Mouse (Mus musculus) ovary, postnatal 10 days (tissue): ENCODE measurements around the gene Rps26.

Experiments
- DNase-seq: peaks from one replicate; pipeline ENCODE4 v3.0.0; 2022; ENCODE audit warnings: low spot score

Gene Rps26

DNA sequence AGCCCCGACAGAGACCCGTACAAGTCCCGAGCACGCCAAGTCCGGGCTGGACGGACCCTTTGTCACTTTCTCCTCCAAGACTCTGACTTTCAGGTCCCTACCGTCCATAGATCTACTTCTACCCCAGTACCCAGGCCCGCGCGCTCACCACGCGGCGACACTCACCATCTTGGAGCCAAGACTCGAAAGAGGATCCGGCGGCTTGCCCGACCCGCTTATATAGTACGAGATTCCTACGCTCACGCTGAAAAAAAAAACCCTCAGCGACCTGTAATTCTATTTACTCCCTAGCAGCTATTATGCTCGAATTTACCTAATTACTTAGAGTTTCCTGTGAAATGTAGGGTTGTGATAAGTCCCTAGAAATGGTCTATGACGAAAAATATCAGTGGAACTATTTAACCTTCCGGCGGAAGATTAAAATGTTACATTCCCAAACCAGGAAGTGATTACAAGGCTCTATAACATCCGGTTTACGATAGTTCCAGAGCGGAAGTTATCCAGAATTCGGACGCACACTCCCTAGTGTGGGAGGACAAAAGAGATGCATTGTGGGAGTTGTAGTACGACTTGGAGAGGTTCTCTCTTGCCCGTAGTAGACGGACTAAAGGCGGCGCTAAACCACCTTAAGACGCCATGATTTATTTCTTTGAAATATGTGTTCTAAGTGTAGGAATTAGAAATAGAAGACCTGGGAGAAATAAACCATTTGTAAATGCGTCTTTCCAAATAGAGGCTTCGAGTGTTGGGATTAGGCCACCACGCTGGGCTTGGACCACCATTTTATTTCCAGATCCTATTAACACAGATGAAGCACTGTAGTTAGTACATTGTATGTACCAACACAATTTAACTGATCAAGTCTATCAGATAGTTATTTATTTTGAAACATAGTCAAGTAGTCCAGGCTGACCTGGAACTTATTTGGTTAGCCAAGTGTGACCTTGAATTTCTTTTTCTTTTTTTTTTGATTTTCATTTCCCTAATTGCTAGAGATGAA is at the start of gene Rps26:
TSS of gene Rps26 (minus strand) at position 437 of the 1,000 bp plus-strand sequence.
- DNase-seq, result peak; percentile 82

DNA sequence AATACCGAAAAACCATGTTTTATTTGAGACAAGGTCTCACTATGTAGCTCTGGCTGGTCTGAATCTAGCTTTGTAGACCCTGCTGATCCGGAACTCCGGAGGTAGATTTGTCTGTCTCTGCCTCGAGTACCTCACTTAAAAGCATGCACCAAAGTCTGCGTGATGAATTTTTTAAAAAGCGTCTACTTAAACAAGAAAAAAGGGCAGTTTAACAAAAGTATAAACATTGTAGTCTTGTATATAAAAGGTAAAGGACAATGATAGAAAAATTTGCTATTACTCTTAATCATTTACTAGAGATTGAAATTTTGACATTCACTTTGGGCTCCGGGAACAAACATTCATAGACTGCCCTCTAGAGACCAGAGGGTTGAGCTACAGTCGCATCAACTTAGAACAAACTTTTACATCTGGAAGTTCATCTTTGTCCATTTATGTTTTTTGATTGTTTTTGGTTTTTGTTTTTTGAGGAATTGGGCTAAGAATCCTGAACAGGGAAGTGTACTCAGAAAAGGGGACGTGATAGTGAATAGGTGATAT is 48.0 kb upstream of the Rps26 start:
- DNase-seq, result no peak

GRCm38 (mm10) chr10:128673763-128674468 is 47.4 kb upstream of the Rps26 start, which contains the start of gene Suox:
Gene Suox, minus strand, starts transcription at chr10:128674073.
- DNase-seq, result peak; percentile 51

DNA sequence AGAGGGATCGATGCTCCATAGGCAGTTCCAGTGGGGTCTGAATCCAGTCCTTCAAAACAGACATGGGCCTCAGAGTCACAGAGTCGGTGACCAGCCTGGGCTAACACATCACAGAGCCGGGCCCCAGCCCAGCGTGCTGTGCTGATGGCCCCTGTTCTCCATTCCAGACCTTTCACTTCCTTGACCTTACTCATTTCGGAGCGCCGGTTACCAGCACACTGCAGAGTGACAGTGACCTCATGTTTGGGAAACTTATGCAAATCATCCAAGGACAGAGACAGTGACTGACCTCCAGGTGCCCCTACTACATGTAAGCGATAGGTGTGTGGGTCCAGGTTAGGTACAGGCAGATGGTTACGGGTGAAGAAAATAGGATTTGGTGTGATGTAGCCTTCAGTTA is 44.6 kb upstream of the Rps26 start:
- DNase-seq, result no peak

DNA sequence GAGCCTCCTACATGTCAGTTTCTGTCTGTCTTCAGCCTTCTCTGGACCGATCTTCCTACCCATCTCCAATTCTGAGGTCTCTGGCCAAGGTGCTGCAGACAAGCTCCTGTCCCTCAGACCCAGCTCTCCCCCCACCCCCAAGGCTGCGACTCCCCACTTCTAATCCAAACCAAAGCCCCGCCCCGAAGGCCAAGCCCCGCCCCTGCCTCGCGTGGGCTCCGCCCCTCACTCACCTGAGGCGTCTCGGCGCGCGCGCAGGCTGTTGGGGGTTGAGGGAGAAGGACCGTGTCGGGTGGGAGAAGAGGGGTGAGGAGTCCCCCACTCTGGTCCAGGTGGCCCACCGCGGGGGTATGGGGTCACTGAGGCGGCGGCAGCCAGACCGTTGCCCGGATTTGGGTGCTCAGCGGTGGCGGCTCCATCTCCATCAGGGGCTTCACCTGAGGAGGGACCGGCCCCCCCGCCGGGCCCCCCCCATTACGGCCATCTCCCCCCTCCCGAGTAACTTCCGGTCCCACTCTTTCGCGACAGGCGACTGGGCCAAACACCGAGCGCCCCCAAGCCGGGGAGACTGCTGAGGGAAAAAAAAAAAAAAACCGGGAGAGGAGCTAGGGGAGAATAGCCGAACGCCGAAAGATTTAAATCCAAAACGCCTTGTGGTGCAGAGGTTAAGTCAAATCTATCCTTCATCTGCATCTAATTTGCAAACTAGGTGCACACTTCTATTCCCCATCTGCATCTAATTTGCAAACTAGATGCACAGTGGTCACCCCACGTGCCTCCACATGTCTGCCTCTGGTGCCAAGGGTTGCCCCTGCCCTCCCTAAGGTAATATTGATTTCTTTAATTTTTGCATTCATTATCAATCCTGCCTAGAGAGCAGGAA is 42.5 kb upstream of the Rps26 start:
- peak; percentile 15 for DNase-seq

GRCm38 (mm10) chr10:128665806-128666205 is 39.3 kb upstream of the Rps26 start:
- DNase-seq, result no peak

- DNase-seq, result no peak
Measured at GRCm38 (mm10) chr10:128665307-128665706, 38.8 kb upstream of the Rps26 start.

- no peak for DNase-seq
Measured at GRCm38 (mm10) chr10:128664808-128665207, 38.3 kb upstream of the Rps26 start.

GRCm38 (mm10) chr10:128663441-128664220 is 37.1 kb upstream of the Rps26 start:
- no peak for DNase-seq

DNA sequence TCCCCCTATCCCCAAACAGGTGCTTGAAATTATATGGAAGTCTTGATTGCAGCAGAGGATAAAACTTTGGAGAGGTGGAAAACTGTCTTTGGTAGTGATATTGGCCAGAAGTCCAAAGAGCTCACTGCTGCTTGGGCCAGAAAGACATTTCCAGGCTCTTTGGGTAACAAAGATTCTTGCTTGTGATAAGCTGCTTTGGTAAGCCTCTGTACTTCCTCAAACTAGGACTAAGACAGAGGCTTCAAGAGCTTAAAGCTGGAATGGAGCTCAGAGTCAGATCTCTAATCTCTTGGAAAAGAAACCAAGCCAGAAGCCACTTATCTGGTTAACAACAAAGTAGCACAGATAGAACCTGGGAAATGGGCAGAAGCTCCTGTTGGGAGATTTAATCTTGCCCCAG is 35.9 kb upstream of the Rps26 start:
- DNase-seq, result no peak

- no peak for DNase-seq
Measured at GRCm38 (mm10) chr10:128659490-128659889, 32.9 kb upstream of the Rps26 start.

DNA sequence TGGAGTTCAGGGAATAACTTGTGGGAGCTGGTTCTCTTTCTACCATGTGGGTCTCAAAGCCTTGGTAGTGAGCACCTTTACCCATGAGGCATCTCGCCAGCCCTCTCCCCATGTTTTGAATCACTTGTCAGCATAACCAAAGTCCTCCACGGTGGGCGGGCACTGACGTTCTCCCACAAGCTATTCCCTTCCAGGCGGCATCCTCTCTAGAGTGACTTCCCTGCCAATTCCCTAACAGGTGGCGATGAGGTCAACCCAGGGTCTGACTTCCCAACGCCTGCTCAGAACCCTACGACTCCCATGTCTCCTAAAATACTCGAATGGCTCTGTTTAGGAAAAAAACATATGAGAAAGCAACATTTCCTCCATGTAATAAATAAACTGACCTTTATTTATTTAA is 31.3 kb upstream of the Rps26 start:
- DNase-seq, result no peak

GRCm38 (mm10) chr10:128656731-128657130 is 30.2 kb upstream of the Rps26 start:
- DNase-seq, result no peak

GRCm38 (mm10) chr10:128655254-128655653 is 28.7 kb upstream of the Rps26 start:
- no peak for DNase-seq

DNA sequence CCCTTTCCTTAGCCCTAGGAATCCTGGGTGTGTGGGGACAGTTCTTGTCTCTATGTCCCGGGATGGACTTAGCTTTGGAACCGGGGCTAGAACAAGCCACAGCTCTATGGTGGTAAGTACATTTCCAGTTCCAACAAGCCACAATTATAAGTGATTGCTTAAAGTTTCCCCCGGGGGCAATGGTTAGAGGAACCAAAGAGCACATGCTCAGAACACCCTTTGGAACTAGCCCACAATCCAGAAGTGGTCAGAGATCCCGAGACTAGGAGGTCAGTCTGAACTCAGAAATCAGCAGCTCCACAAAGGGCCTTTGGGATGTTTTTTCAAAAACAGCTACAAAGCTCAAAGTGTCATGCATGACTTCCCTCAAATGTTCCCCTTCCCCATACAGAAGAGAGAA is 27.3 kb upstream of the Rps26 start:
- DNase-seq, result no peak

DNA sequence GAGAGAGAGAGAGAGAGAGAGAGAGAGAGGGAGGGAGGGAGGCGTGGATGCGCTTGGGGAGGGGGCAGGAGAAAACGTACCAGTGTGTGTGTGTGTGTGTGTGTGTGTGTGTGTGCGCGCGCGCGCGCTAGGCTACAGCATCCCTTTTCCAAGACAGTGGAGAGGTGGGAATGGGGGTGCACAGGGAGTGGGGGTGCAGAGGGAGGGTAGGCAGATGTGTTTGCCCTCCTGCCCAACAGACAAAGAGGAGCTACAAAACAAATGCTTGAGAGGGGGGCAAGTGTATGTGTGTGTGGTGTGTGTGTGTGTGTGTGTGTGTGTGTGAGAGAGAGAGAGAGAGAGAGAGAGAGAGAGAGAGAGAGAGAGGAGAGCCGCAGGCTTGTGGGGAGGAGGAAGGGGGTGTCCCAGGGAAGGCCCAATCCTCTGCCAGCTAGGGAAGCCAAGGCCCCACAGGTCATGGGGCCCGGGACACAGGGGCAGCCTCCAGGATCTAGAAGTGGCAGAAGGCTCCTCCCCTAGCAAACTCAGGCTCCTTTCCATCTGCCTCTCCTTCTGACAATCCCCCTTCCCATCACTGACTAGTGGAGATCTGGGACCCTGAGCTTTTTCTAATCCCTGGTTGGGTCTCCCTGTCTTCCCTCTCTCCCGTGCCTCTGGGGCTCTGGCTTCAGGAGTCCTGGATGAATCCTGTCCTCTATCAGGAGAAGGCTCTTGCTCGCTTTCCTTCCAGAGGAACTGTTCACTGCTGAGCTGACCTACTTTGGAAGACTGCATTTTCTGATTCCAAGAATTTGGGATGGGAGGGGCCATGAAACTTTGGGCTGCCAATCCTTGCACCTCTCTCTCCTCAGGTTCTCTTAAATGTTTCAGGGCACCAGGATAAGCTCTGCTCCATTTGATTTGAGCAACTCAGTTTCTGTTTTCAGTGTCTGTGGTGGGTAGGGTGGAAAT is 19.9 kb upstream of the Rps26 start:
- DNase-seq, result no peak

GRCm38 (mm10) chr10:128645111-128646011 is 18.8 kb upstream of the Rps26 start, which contains the start of gene Ikzf4:
Gene Ikzf4, minus strand, starts transcription at chr10:128645991.
- peak; percentile 17 for DNase-seq

- DNase-seq, result no peak
Measured at GRCm38 (mm10) chr10:128642749-128643148, 16.2 kb upstream of the Rps26 start.

DNA sequence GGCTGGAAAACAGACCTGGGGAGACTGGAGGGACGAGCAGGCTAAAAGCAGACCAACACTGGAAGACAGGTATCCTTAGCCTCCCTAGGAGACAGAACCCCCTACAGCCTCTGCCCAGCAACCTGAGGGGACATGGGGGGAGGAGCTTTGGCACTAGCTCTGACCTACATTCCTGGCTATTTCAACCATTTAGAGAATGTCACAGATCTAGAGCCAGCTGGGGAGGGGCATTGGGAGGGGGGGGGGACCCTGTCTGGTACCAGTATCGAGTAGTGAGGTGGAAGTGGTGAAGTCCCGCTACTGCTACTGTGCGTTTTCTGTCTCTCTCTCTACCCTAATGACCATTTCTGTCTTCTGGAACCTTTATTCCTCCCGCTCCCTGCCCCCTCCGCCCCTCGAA is 15.3 kb upstream of the Rps26 start:
- no peak for DNase-seq
